Mouse (Mus musculus): Measurements from ENCODE around the gene Tbc1d7. TPM values are rescaled to one million over a fixed set of nuclear protein-coding genes. Genes with fewer than 3 reads are reported as not detected.
A peak's percentile ranks its signal among the peaks of the same experiment; 100 is the strongest.

Tbc1d7 gene
- polyA plus RNA-seq, 1 experiment from 2014 or later, result 70.0 TPM

GRCm38 (mm10) chr13:43167721-43168120 is 3.6 kb downstream of the Tbc1d7 start:
- peak; percentile 20 for DNase-seq (ENCODE audit: low spot score)
- no peak overlapping the region for H3K4me3 ChIP-seq (ENCODE audit: low read depth, low read length)
- H3K9ac ChIP-seq (ENCODE audit: low read length), result no peak overlapping the region
- no peaks in the 10 kb centered on the region for H3K36me3 ChIP-seq (ENCODE audit: control insufficient read depth, insufficient read depth, low read length)
- WGBS, result 65% methylated on average over 9 of the region's 9 CpGs
- no peak overlapping the region for H3K27ac ChIP-seq (ENCODE audit: low read depth, low read length)
- H3K9me3 ChIP-seq (ENCODE audit: control insufficient read depth, low read length), result no peaks in the 10 kb centered on the region
- no peaks in the 10 kb centered on the region for H3K27me3 ChIP-seq (ENCODE audit: control insufficient read depth, insufficient read depth, low read length)
- no peak overlapping the region for H3K4me2 ChIP-seq (ENCODE audit: low read depth, low read length, severe bottlenecking)
- H3K4me1 ChIP-seq (replicated peaks; ENCODE audit: control insufficient read depth, insufficient read depth, low read length), result no peaks in the 10 kb centered on the region; the same call in 1 of the 2 replicates
- no peak for ATAC-seq (replicated peaks; ENCODE audit: low FRiP score)

GRCm38 (mm10) chr13:43159429-43159828 is 11.9 kb downstream of the Tbc1d7 start:
- ATAC-seq (replicated peaks; ENCODE audit: low FRiP score), result no peak

DNA sequence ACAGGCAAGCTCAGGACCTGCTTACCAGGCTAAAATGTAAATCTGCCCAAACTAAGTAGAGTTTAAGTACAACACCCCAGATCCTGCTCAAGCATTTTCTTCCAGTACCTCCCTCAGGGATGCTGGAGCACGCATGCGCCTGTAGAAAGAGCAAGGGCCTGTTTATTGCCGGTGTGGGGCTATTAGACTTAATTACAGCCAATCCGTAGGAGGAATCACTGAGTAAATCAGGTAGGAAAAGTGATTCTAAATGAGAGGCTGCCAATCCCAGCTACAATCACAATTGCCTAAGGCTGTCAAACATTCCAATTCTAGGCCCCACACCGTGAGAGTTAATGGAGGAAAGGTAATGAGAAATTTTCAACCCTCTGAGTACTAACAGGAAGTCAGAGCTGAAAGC is 13.0 kb downstream of the Tbc1d7 start:
- H3K27me3 ChIP-seq (ENCODE audit: control insufficient read depth, insufficient read depth, low read length), result no peaks in the 10 kb centered on the region
- 60% methylated on average over 5 of the region's 5 CpGs for WGBS
- ATAC-seq (replicated peaks; ENCODE audit: low FRiP score) (no peak), DNase-seq (ENCODE audit: low spot score) (no peak)
- no peak overlapping the region for H3K27ac ChIP-seq (ENCODE audit: low read depth, low read length)
- no peak overlapping the region for H3K9ac ChIP-seq (ENCODE audit: low read length)
- H3K9me3 ChIP-seq (ENCODE audit: control insufficient read depth, low read length), result no peaks in the 10 kb centered on the region
- H3K4me3 ChIP-seq (ENCODE audit: low read depth, low read length), result no peak overlapping the region
- no peak overlapping the region for H3K4me2 ChIP-seq (ENCODE audit: low read depth, low read length, severe bottlenecking)
- H3K36me3 ChIP-seq (ENCODE audit: control insufficient read depth, insufficient read depth, low read length), result no peaks in the 10 kb centered on the region
- no peaks in the 10 kb centered on the region for H3K4me1 ChIP-seq (replicated peaks; ENCODE audit: control insufficient read depth, insufficient read depth, low read length)

More at GRCm38 (mm10) chr13:43159429-43159828, 11.9 kb downstream of the Tbc1d7 start:
- Histone ChIP-seq H3K4me1 (replicated peaks; ENCODE audit: control insufficient read depth, insufficient read depth, low read length) (no peaks in the 10 kb centered on the region), H3K9ac (ENCODE audit: low read length) (no peak overlapping the region), H3K4me2 (ENCODE audit: low read depth, low read length, severe bottlenecking) (no peak overlapping the region), H3K36me3 (ENCODE audit: control insufficient read depth, insufficient read depth, low read length) (no peaks in the 10 kb centered on the region), H3K27ac (ENCODE audit: low read depth, low read length) (no peak overlapping the region), H3K27me3 (ENCODE audit: control insufficient read depth, insufficient read depth, low read length) (no peaks in the 10 kb centered on the region), H3K9me3 (ENCODE audit: control insufficient read depth, low read length) (no peaks in the 10 kb centered on the region), H3K4me3 (ENCODE audit: low read depth, low read length) (no peak overlapping the region)
- 87% methylated on average over 3 of the region's 3 CpGs for WGBS
- DNase-seq (ENCODE audit: low spot score), result no peak

GRCm38 (mm10) chr13:43157370-43157769 is 13.9 kb downstream of the Tbc1d7 start:
- no peaks in the 10 kb centered on the region for H3K4me1 ChIP-seq (replicated peaks; ENCODE audit: control insufficient read depth, insufficient read depth, low read length)
- H3K4me3 ChIP-seq (ENCODE audit: low read depth, low read length), result no peak overlapping the region
- H3K27ac ChIP-seq (ENCODE audit: low read depth, low read length), result no peak overlapping the region
- no peaks in the 10 kb centered on the region for H3K9me3 ChIP-seq (ENCODE audit: control insufficient read depth, low read length)
- WGBS, result 32% methylated on average over 5 of the region's 5 CpGs
- H3K36me3 ChIP-seq (ENCODE audit: control insufficient read depth, insufficient read depth, low read length), result no peaks in the 10 kb centered on the region; the same call in 1 of the 2 replicates
- H3K4me2 ChIP-seq (ENCODE audit: low read depth, low read length, severe bottlenecking), result no peak overlapping the region
- H3K27me3 ChIP-seq (ENCODE audit: control insufficient read depth, insufficient read depth, low read length), result no peaks in the 10 kb centered on the region
- no peak overlapping the region for H3K9ac ChIP-seq (ENCODE audit: low read length)
- ATAC-seq (replicated peaks; ENCODE audit: low FRiP score) (no peak), DNase-seq (ENCODE audit: low spot score) (no peak)

GRCm38 (mm10) chr13:43152005-43152520 is 19.2 kb downstream of the Tbc1d7 start:
- no peak overlapping the region for H3K4me3 ChIP-seq (ENCODE audit: low read depth, low read length)
- no peak overlapping the region for H3K9ac ChIP-seq (ENCODE audit: low read length)
- 93% methylated on average over 14 of the region's 14 CpGs for WGBS
- H3K4me1 ChIP-seq (replicated peaks; ENCODE audit: control insufficient read depth, insufficient read depth, low read length), result no peaks in the 10 kb centered on the region
- no peak for DNase-seq (ENCODE audit: low spot score)
- no peak overlapping the region for H3K4me2 ChIP-seq (ENCODE audit: low read depth, low read length, severe bottlenecking)
- no peaks in the 10 kb centered on the region for H3K9me3 ChIP-seq (ENCODE audit: control insufficient read depth, low read length)
- no peaks in the 10 kb centered on the region for H3K27me3 ChIP-seq (ENCODE audit: control insufficient read depth, insufficient read depth, low read length)
- ATAC-seq (replicated peaks; ENCODE audit: low FRiP score), result no peak
- H3K36me3 ChIP-seq (ENCODE audit: control insufficient read depth, insufficient read depth, low read length), result no peaks in the 10 kb centered on the region; the same call in 1 of the 2 replicates
- no peak overlapping the region for H3K27ac ChIP-seq (ENCODE audit: low read depth, low read length)

DNA sequence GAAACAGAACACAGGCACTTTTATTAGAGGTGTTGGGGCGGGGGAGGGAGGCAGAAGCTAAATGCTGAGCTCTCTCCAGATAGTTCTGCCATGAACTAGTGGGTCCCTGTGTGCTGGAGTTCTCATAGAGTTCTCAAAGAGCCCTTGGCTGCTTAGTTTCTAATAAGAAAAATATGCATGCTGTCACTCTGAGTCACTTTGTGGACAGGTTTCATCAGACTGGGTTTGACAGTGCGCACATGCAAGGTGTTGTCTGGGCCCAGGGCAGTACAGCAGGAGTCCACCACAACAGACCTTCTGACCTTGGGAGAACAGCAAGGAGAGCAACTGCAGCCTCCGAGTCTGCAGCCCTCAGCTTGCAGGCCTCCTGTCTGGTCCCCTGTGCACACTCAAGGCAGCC is 21.6 kb downstream of the Tbc1d7 start:
- Histone ChIP-seq H3K9me3 (ENCODE audit: control insufficient read depth, low read length) (no peaks in the 10 kb centered on the region), H3K9ac (ENCODE audit: low read length) (no peak overlapping the region), H3K4me1 (replicated peaks; ENCODE audit: control insufficient read depth, insufficient read depth, low read length) (no peaks in the 10 kb centered on the region), H3K4me3 (ENCODE audit: low read depth, low read length) (no peak overlapping the region), H3K36me3 (ENCODE audit: control insufficient read depth, insufficient read depth, low read length) (no peaks in the 10 kb centered on the region; the same call in 1 of the 2 replicates), H3K27me3 (ENCODE audit: control insufficient read depth, insufficient read depth, low read length) (no peaks in the 10 kb centered on the region), H3K4me2 (ENCODE audit: low read depth, low read length, severe bottlenecking) (no peak overlapping the region), H3K27ac (ENCODE audit: low read depth, low read length) (no peak overlapping the region)
- ATAC-seq (replicated peaks; ENCODE audit: low FRiP score) (no peak), DNase-seq (ENCODE audit: low spot score) (no peak)
- 85% methylated on average over 3 of the region's 3 CpGs for WGBS

GRCm38 (mm10) chr13:43148692-43149091 is 22.6 kb downstream of the Tbc1d7 start:
- H3K9me3 ChIP-seq (ENCODE audit: control insufficient read depth, low read length), result no peaks in the 10 kb centered on the region
- H3K27ac ChIP-seq (ENCODE audit: low read depth, low read length), result no peak overlapping the region
- H3K4me3 ChIP-seq (ENCODE audit: low read depth, low read length), result no peak overlapping the region
- H3K27me3 ChIP-seq (ENCODE audit: control insufficient read depth, insufficient read depth, low read length), result no peaks in the 10 kb centered on the region
- H3K4me2 ChIP-seq (ENCODE audit: low read depth, low read length, severe bottlenecking), result no peak overlapping the region
- H3K4me1 ChIP-seq (replicated peaks; ENCODE audit: control insufficient read depth, insufficient read depth, low read length), result no peaks in the 10 kb centered on the region
- H3K36me3 ChIP-seq (ENCODE audit: control insufficient read depth, insufficient read depth, low read length), result no peaks in the 10 kb centered on the region; the same call in 1 of the 2 replicates
- DNase-seq (ENCODE audit: low spot score), result no peak
- H3K9ac ChIP-seq (ENCODE audit: low read length), result no peak overlapping the region
- 83% methylated on average over 4 of the region's 4 CpGs for WGBS
- no peak for ATAC-seq (replicated peaks; ENCODE audit: low FRiP score)

GRCm38 (mm10) chr13:43146515-43147258 is 24.6 kb downstream of the Tbc1d7 start:
- WGBS, result 77% methylated on average over 8 of the region's 8 CpGs
- no peaks in the 10 kb centered on the region for H3K36me3 ChIP-seq (ENCODE audit: control insufficient read depth, insufficient read depth, low read length)
- no peak overlapping the region for H3K27ac ChIP-seq (ENCODE audit: low read depth, low read length)
- H3K9me3 ChIP-seq (ENCODE audit: control insufficient read depth, low read length), result no peaks in the 10 kb centered on the region
- H3K27me3 ChIP-seq (ENCODE audit: control insufficient read depth, insufficient read depth, low read length), result no peaks in the 10 kb centered on the region
- no peaks in the 10 kb centered on the region for H3K4me1 ChIP-seq (replicated peaks; ENCODE audit: control insufficient read depth, insufficient read depth, low read length)
- ATAC-seq (replicated peaks; ENCODE audit: low FRiP score) (no peak), DNase-seq (ENCODE audit: low spot score) (no peak)
- no peak overlapping the region for H3K4me2 ChIP-seq (ENCODE audit: low read depth, low read length, severe bottlenecking)
- H3K9ac ChIP-seq (ENCODE audit: low read length), result no peak overlapping the region
- H3K4me3 ChIP-seq (ENCODE audit: low read depth, low read length), result no peak overlapping the region
